Mouse (Mus musculus): ENCODE results near the gene Klhl20. TPM values are rescaled to one million over a fixed set of nuclear protein-coding genes. Genes with fewer than 3 reads are reported as not detected.

Gene Klhl20
- total RNA-seq, 2 experiments from 2014 or later = 14.5 to 17.5 TPM

- peak; percentile 96 for DNase-seq (ENCODE audit: extremely low spot score in 1 of 2, low spot score in 2 of 2)
- intact Hi-C loops (cut with DNase I) = loop anchor here (2.0 kb wide), 2 partner anchors 36 to 60 kb away; partner anchors contain the start of genes Klhl20 and Zbtb37
- Histone ChIP-seq H3K4me3 (peak within 1 kb of the TSS; percentile 77), H3K27ac (peak within 1 kb of the TSS; percentile 84)
- peak; percentile 4 for TF ChIP-seq CTCF (IDR thresholded peaks at IDR 0.05)
Measured at GRCm38 (mm10) chr1:161070352-161071271, 60.7 kb downstream of the Klhl20 start, which contains the start of the genes Dars2 and Cenpl. Gene Dars2 (minus strand): TSS chr1:161070658. Gene Cenpl (plus strand): TSS chr1:161070713.

GRCm38 (mm10) chr1:161063351-161063750 lies 68.0 kb downstream of the Klhl20 start:
- no peak for DNase-seq (ENCODE audit: extremely low spot score in 1 of 2, low spot score in 2 of 2)
- Histone ChIP-seq H3K27ac (no peak overlapping the region), H3K4me3 (no peak overlapping the region)
- intact Hi-C loops (cut with DNase I) = no loop called here
- TF ChIP-seq CTCF (IDR thresholded peaks at IDR 0.05) = no peak

- no peak overlapping the region for H3K4me3 ChIP-seq
- no peak overlapping the region for H3K27ac ChIP-seq
- intact Hi-C loops (cut with DNase I) = no loop called here
- TF ChIP-seq CTCF (IDR thresholded peaks at IDR 0.05) = no peak
- DNase-seq (ENCODE audit: extremely low spot score in 1 of 2, low spot score in 2 of 2) = no peak
Measured at GRCm38 (mm10) chr1:161057164-161057563, 74.1 kb downstream of the Klhl20 start.

- Histone ChIP-seq H3K27ac (no peak overlapping the region), H3K4me3 (no peak overlapping the region)
- no peak for TF ChIP-seq CTCF (IDR thresholded peaks at IDR 0.05)
- intact Hi-C loops (cut with DNase I) = no loop called here
- no peak for DNase-seq (ENCODE audit: extremely low spot score in 1 of 2, low spot score in 2 of 2)
Measured at GRCm38 (mm10) chr1:161046972-161047371, 84.3 kb downstream of the Klhl20 start.

GRCm38 (mm10) chr1:161041261-161042020 lies 89.9 kb downstream of the Klhl20 start:
- DNase-seq (ENCODE audit: extremely low spot score in 1 of 2, low spot score in 2 of 2) = no peak
- intact Hi-C loops (cut with DNase I) = no loop called here
- no peak overlapping the region for H3K4me3 ChIP-seq
- TF ChIP-seq CTCF (IDR thresholded peaks at IDR 0.05) = no peak
- H3K27ac ChIP-seq = no peak overlapping the region

- no peak overlapping the region for H3K27ac ChIP-seq
- DNase-seq (ENCODE audit: extremely low spot score in 1 of 2, low spot score in 2 of 2) = no peak
- intact Hi-C loops (cut with DNase I) = no loop called here
- TF ChIP-seq CTCF (IDR thresholded peaks at IDR 0.05) = no peak
- no peak overlapping the region for H3K4me3 ChIP-seq
Measured at GRCm38 (mm10) chr1:161040855-161041254, 90.5 kb downstream of the Klhl20 start.

GRCm38 (mm10) chr1:161040426-161040770 lies 90.9 kb downstream of the Klhl20 start:
- intact Hi-C loops (cut with DNase I) = no loop called here
- Histone ChIP-seq H3K27ac (no peak overlapping the region), H3K4me3 (no peak overlapping the region)
- DNase-seq (ENCODE audit: extremely low spot score in 1 of 2, low spot score in 2 of 2) = no peak
- no peak for TF ChIP-seq CTCF (IDR thresholded peaks at IDR 0.05)

- DNase-seq (ENCODE audit: extremely low spot score in 1 of 2, low spot score in 2 of 2) = peak in 1 of 2 experiments; percentile 14
- Histone ChIP-seq H3K4me3 (no peak overlapping the region), H3K27ac (no peak overlapping the region)
- intact Hi-C loops (cut with DNase I) = loop anchor here (10.0 kb wide), 1 partner anchor 295 kb away; no protein-coding TSS in a partner anchor
- no peak for TF ChIP-seq CTCF (IDR thresholded peaks at IDR 0.05)
Measured at GRCm38 (mm10) chr1:161039741-161040425, 91.4 kb downstream of the Klhl20 start.

GRCm38 (mm10) chr1:161038968-161039721 lies 92.2 kb downstream of the Klhl20 start:
- intact Hi-C loops (cut with DNase I) = loop anchor here (10.0 kb wide), 1 partner anchor 294 kb away; no protein-coding TSS in a partner anchor
- DNase-seq (ENCODE audit: extremely low spot score in 1 of 2, low spot score in 2 of 2) = no peak
- H3K27ac ChIP-seq = no peak overlapping the region
- no peak overlapping the region for H3K4me3 ChIP-seq
- no peak for TF ChIP-seq CTCF (IDR thresholded peaks at IDR 0.05)

Other genes starting within 250 kb of the Klhl20 start
- 10 to 100 TPM; 44.4 to 45.7 TPM for gene Rc3h1, start 225.1 kb downstream of the Klhl20 start, total RNA-seq (2021)
- gene Serpinc1, start 152.9 kb downstream of the Klhl20 start, total RNA-seq (2021) = under 1 TPM; 0.25 to 0.68 TPM
- 10 to 100 TPM; 18.2 to 20.0 TPM for gene Zbtb37, start 96.7 kb downstream of the Klhl20 start, total RNA-seq (2021)
- gene Dars2, start 60.9 kb downstream of the Klhl20 start, total RNA-seq (2021) = 10 to 100 TPM; 20.0 to 20.9 TPM
- gene Cenpl, start 60.8 kb downstream of the Klhl20 start, total RNA-seq (2021) = 1 to 10 TPM; 1.4 TPM
- gene Ankrd45, start 11.2 kb upstream of the Klhl20 start, total RNA-seq (2021) = 10 to 100 TPM; 66.4 to 68.7 TPM
- gene Tex50, start 27.8 kb upstream of the Klhl20 start, total RNA-seq (2021) = not detected
- gene Prdx6, start 119.7 kb upstream of the Klhl20 start, total RNA-seq (2021) = 100 to 1,000 TPM; 321 to 326 TPM